Mouse (Mus musculus) neural tube, embryonic 10.5 days (tissue): ENCODE measurements around the gene Washc2.
"Not testable (repeated sequence)": the region's sequence is repeated elsewhere in the genome, so short reads cannot be mapped to it uniquely, and the experiment has no call there.

Experiments used
- DNase-seq: peaks from one replicate; pipeline ENCODE4 v3.0.0-alpha.2; 2017; ENCODE audit warnings: low spot score; ENCODE audit errors: extremely low spot score

The Washc2 gene

DNA sequence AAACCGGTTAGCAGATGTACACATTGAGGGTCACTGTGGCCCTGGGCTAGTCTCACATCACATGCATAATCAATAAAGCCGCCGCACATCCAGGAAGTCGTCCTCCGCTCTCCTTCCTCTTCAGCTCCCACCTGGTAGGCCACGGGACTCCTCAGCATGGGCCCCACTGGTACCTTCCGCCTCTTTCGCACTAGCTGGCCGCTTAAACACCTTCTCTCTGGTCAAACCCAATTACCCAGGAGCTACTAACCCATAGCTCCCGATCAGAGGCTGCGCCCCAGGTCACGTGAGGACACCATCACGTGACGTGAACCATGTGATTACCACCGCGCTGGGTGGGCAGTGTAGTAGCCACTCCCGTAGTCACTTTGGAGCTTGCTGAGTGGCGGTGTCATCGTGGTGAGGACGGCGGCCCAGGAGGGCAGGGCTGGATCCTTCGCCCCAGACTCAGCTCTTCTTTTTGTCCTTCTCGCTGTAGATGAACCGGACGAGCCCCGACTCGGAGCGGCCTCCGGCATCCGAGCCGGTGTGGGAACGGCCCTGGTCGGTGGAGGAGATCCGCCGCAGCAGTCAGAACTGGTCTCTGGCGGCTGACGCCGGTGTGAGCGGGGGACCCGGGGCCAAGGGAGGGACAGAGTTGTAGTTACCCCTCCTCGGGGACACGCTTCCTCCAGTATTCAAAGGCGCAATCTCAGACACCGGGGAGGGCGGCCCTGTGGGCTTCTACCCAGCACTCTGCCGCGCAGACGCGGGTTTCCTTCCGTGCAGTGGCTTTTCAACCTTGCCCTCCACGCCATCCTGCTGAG lies at the start of gene Washc2:
Gene Washc2, plus strand, starts transcription at position 310 of the 806 bp plus-strand sequence.
- DNase-seq, result peak; percentile 99

DNA sequence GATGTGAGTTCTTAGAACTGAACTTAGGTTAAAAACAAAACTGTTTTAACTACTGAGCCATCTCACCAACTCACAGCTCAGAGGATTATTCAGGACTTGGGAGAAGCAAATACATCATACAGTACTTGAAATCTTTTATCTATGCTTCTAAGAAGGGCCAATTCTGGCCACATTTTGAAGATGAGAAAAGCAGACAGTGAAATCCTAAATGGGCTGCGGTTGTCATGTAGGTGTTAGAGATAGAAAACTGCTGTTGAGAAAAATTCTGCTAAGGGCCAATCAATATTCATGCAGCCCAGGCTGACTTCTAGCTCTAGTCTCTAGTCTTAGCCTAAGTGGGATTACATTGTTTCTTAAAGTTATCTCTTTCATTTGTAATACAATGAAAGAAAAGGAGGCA lies 41.5 kb upstream of the Washc2 start:
- no peak for DNase-seq

DNA sequence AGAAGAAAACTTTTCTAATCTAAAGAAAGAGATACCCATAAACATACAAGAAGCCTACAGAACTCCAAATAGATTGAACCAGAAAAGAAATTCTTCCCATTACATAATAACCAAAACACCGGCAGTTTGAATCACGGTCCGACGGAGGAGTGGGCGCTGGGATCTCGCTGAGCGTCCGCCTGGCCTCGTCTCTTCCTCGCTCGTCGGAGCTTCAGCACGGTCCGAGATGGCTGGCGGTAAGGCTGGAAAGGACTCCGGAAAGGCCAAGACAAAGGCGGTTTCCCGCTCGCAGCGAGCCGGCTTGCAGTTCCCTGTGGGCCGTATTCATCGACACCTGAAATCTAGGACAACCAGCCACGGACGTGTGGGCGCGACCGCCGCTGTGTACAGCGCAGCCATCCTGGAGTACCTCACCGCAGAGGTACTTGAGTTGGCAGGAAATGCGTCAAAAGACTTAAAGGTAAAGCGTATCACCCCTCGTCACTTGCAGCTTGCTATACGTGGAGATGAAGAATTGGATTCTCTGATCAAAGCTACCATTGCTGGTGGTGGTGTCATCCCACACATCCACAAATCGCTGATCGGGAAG lies 34.2 kb upstream of the Washc2 start:
- DNase-seq, result not testable (repeated sequence)

DNA sequence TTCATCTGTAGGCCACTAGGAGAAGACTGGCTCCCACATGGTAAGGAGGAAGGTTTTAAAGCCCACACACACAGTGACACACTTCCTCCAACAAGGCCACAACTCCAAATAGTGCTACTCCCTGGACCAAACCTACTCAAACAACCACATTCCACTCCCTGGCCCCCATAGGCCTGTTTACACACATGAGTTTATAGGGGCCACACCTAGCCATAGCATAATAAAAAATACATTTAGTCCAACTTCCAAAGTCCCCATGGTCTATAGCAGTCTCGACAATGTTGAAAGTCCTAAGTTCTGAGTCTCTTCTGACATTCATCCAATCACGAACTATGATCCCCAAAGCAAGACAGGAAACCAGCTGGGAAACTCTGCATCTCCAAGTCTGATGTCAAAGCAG lies 29.5 kb upstream of the Washc2 start:
- DNase-seq, result no peak

DNA sequence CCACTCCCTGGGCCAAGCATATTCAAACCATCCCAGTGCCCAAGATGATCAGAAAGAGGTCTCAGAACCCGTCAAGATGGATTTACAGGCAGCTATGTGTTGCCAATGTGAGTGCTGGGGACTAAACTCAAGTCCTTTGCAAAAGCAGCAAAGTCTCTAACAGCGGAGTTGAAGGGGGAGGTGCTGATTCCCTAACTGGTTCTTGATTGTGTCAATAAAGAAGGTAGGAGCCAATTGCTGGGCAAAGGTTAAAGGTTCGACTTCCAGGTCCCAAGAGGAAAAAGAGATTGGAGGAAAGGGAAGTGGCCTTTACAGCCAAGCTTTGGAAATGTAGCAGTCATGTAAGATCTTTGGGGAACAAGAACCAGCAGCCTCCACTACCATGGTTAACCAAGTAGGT lies 27.1 kb upstream of the Washc2 start:
- no peak for DNase-seq

DNA sequence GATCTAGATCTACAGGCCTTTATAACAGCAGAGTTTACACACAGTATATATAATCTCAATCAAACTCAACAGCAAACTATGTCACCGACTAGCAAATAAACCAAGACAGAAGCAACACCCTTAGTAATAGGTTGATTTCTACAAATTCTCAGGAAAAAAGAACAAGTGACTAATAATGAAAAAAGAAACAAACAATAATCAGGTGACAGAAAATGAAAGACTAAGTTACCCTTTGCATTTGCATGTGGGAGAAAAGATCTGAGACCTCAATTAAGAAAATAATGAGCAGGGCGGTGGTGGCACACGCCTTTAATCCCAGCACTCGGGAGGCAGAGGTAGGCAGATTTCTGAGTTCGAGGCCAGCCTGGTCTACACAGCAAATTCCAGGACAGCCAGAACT lies 24.3 kb upstream of the Washc2 start:
- no peak for DNase-seq

DNA sequence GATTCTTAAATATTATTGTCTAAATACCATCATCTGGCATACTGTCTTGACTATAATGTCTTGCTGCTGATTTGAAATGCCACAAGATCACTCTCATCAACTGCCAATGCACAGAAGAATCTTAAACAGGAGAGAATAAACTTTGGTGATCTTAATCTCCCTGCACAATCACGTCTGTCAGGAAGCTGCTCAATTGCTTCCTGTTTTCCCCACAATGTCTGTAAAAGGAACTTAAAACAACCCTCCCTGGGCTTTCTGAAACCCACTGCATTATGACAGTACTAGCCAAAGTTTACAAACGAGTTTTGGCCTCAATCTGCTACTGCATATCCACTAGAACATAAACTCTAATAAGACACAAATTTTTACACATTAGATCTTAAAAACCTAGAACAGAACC lies 21.4 kb upstream of the Washc2 start:
- DNase-seq, result no peak

DNA sequence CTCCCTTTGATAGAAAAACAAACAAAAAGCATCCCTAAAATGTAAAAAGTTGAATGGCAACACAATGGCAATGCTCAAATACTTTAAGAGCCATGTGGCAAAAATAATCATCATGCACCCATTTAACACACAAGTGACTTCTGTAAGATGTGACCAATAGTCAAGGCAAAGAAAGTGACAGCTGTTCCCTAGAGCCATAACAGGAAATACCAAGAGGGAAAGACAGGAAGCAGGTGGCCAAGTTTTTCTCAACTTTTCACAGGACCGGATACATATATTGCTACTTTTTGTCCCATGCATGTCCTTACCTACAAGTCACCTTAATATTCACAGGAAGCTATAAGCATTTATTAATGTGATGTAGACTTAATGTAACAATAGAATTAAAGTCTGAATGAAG lies 18.4 kb upstream of the Washc2 start:
- no peak for DNase-seq

DNA sequence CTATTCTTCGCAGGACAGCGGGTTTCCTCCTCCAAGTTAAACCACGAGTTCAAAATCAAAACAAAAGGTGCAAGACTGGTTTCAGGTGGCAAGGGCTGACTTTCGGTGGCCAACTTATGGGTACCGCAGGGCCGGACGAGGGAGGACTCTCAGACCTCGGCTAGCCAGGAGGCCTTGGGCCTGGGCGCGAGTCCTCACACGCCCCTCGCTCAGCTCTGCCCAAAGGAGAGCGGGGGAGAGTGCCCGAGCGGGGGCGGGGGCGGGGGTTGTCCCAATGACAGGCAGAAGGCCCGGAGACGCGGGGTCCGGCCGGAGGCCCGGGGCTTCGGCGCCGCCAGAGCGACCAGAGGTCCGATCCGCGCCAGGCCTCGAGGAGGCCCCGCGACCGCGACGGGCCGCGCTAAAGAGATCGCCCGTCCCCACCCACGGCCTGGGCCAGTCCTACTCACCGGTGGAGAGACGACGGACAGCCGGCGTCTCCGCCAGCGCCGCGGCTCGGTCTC lies 15.0 kb upstream of the Washc2 start:
- peak; percentile 79 for DNase-seq

DNA sequence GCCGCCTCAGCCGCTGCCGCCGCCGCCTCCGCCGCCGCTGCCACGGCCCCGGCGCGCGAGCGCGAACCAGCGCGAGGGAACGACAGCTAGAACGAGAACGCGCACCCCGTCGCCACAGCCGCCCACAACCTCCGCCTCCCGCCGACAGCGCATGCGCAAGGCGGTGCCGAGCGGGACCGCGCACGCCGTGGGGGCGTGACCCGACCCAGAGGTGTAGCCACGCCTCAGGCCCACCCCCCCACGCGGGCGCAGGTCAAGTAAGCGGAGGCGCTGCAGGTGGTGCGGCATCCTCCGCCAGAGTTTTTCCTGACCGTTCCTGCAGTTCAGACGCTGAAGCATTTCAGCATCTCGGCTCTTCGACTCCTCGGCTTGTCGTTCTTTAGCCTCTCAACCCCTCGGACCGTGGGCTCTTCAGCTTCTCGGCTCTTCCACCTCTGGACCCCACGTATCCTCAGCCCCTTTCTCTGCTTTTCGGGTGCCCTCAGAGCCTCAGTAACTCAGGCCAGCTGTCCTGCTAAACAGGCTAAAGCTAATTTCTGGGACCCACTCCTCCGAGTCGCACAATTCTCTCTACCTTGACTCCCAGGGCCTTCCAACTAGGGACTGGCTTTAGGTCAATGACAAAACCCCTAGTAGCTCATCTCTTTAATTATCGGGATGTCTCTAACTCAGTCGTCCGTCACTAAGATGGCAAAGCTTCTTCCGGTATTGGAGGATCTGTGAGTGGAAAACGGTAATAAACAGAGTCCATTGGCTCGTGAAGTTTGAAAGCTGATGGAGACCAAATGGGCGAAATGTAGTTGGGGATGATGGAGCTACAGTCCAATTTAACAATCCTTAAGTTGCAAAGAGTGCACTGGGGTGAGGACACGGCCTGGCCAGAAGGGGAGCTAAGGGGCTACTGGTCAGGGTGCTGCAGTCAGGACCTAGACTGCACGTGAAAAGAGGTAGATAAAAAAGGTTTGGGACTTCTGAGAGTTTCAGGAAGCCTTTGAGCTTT lies 14.1 kb upstream of the Washc2 start, which contains the start of gene Tmcc1:
Gene Tmcc1, minus strand, starts transcription at position 93 of the 1,000 bp plus-strand sequence.
- DNase-seq, result peak; percentile 98

DNA sequence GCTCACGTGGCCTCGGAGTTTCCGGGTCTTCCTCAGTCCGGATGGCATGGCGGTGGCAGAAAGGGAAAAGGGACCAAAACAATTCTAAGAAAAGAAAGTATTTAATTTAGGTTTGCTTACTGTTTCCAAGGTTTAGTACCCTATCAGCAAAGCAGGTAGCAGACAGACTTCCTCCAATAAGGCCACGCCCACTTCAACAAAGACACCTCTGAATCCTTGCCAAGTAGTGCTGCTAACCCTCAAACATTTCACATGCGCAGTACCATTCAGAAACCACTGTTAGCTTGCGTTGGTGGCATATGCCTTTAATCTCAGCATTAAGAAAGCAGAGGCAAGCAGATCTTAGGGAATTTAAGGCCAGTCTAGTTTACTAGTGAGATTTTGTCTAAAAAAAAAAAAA lies 12.0 kb upstream of the Washc2 start:
- DNase-seq, result no peak

DNA sequence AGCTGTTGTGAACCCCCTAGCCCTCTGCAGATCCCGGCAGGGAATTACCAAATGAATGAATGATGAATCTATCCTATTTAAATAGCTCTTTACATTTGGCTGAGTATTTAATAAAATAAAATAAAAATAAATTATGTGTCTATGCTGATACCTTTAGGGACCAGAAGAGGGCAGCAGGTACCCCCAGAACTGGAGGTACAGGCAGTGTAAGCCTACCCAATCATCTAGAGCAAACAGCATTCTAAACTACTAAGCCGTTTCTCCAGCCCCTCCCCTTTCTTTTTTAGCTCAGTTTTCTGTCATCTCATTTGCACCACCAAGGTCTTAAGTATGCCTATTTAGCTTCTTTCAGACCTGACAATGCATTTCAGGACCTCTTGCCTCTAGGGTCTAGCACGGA lies 9.7 kb upstream of the Washc2 start:
- DNase-seq, result no peak

DNA sequence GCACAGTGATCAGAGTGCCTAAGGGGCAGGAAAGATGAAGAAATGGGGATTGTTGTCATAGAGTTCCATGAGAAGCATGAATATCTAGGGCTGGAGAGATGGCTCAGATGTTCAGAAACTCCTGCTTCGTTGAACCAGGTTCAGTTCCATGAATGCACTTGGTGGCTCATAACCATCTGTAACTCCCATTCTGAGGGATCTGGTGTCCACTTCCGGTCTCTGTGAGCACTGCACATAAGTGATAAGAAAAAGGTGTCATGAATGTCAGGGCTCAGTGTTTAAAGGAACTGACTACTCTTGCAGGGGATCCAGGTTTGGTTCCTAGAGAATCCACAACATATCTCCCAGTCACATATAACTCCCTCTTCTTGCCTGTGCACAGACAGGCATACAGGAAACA lies 8.2 kb upstream of the Washc2 start:
- no peak for DNase-seq

DNA sequence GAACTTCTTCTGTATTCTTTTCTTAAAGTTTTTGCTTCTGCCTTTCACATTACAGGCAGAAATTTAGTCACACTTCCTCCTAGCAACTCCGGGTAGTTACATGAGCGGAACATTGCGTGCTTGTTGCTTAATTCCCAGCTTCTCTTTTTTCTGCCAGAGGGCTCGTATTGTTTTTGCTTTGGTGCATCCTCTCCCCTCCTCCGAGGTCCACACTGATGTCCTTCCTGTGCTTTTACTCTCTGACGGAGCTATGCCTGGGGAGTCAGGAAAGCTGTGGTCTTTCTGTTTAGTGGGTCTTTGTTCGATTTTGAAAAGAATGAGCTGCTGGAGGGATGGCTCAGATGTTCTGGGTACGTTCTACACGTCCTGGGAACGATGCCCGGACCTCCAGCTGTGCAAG lies 19.9 kb downstream of the Washc2 start:
- DNase-seq, result no peak

DNA sequence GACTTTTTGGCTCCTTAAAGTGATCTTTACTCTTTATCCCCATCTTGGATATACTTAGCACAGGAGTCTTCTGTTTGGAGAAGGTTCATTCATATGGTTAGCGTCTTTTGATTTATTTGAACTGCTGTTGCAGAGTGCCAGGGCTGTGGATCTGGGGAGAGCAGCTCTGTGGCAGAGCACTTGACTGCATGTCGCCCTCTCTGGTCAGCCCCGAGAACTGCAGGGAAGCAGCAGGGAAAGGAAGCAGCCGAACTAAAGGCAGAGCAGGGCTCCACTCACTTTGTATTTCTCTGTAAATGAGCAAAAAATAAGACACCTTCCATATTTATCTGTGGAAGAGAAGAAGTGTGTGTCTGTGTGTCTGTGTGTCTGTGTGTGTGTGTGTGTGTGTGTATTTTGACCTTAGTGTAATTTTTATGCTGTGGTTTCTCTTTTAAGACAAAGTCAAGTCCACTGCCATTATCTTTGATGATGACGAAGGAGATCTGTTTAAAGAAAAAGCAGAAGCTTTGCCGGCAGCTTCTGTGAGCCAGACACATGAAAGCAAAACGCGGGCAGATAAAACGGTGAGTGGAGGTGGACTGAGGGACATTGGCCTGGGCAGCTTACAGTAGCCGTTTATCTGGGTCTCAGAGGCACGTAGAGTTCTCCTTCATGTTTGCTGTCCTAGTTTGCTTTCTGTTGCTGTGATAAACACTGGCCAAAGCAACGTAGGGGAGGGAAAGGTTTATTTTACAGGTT lies 21.1 kb downstream of the Washc2 start:
- DNase-seq, result peak; percentile 58

DNA sequence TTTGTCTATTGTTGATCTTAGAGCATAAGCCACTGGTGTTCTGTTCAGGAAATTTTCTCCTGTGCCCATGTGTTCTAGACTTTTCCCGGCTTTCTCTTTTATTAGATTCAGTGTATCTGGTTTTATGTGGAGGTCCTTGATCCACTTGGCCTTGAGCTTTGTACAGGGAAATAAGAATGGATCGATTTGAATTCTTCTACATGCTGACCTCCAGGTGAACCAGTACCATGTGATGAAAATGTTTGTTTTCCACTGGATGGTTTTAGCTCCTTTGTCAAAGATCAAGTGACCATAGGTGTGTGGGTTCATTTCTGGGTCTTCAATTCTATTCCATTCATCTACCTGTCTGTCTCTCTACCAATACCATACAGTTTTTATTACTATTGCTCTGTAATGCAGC lies 27.0 kb downstream of the Washc2 start:
- DNase-seq, result not testable (repeated sequence)

DNA sequence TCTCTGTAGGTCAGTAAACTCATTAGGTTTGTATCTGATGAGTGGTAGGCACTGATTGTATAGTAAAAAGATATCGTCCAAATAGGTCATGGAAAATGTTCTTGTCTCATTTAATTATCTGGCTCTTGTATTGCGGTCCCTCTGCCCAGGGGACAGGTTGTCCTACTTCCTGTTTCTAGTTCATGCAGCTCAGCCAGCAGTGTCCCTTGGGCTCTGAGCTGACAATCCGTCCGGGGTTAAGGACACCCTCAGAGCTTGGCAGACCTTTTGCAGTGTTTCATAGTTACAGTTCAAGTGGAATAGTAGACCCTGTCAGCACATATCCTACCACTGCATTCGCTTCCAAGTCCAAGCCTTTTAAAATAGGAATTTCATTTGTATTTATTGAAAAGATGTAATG lies 27.5 kb downstream of the Washc2 start:
- DNase-seq, result no peak

DNA sequence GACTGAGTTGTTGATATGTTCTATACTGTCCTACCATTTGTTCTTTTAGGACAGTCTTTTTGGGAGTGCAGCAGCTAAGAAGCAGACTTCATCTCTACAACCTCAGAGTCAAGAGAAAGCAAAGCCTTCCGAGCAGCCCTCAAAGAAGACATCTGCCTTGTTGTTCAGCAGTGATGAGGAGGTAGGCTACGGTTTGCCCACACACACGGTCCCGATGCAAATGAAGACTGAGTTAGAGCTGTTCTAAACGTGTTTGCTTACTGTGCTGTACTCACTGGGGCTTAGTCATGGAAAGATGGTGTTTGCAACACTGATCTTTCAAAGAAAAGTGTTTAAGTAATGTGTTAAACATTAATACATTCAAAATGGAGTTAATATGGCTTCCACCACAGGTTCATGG lies 30.2 kb downstream of the Washc2 start:
- DNase-seq, result no peak

DNA sequence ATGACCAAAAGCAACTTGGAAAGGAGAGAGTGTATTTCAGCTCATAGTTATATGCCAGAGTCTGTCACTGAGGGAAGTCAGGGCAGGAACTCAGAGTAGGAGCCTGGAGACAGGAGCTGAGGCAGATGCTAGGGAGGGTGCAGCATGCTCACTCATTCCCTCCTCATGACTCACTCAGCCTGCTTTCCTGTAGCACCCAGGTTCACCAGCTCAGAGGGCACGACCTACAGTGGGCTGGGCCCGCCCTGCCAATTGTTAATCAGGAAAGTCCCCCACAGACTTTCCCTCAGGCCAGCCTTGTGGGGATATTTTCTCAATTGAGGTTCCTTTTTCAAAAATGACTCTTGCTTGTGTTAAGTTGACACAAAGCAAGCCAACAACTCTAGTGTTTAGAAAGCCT lies 32.5 kb downstream of the Washc2 start:
- no peak for DNase-seq

DNA sequence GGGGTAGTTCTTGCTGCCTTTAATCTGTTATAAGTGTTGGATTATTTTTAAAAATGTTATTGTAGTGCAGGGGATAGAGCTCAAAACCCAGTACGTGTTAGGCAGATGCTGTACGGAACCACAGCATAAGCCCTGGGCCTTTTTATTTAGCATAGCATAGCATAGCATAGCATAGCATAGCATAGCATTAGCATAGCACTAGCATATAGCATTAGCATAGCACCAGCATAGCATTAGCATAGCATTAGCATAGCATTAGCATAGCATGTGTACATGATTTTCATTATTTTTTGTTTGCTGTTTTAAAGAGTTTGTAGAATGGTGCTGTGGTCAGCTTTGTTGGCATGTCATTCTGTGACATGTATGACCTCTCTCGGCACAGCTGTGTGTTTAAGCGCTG lies 51.8 kb downstream of the Washc2 start:
- no peak for DNase-seq

DNA sequence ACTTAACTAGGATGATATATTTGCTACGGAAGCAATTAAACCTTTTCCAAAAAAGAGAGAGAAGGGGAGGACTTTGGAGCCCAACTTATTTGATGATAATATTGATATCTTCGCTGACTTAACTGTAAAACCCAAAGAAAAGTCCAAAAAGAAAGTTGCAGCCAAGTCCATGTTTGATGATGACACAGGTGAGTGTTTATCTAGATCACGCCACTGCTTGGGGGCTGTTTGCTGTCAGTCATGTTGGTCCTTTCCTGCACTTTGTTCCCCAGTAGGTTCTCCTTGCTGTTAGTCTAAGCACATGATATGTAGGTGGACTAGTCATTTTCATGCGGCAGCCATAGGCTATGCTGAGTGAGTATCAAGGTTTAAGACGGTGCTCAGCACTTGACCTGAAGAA lies 52.6 kb downstream of the Washc2 start:
- no peak for DNase-seq
